Mouse (Mus musculus): Measurements from ENCODE around the gene Zfp872. TPM values are rescaled to one million over a fixed set of nuclear protein-coding genes. Genes with fewer than 3 reads are reported as not detected.
"Not testable (repeated sequence)": the region's sequence is repeated elsewhere in the genome, so short reads cannot be mapped to it uniquely, and the experiment has no call there.

Zfp872 gene
- polyA plus RNA-seq, 1 experiment = not detected

DNA sequence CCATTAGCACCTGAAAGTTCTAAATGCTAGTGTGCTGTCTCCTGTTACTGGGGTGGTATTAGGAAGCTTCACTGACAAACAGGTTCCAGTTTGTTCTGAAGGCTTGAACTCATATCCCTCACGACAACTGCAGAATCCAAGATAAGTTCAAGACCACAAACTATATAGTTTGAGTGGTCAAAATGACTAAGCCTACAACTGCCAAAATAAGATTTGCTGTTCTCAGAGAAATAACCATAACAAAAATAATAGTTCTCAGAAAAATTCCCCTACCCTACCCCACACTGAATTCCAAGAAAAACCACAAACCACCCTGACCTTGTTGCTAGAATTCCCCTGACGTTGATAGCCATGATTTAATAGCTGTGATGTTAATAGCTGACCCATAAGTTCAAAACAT, 26.7 kb downstream of the Zfp872 start:
- Histone ChIP-seq H3K27ac (ENCODE audit: control insufficient read depth, insufficient read depth, low read depth, low read length, poor library complexity) (no peak overlapping the region), H3K4me1 (ENCODE audit: control insufficient read depth, insufficient read depth, low read length) (no peaks in the 10 kb centered on the region), H3K4me3 (replicated peaks; ENCODE audit: control insufficient read depth, low read depth, low read length) (no peak overlapping the region)
- WGBS = 30% methylated on average over 2 of the region's 2 CpGs
- no peak for TF ChIP-seq POLR2A (IDR thresholded peaks at IDR 0.05; ENCODE audit: borderline replicate concordance, control insufficient read depth, low read depth, low read length)
- TF ChIP-seq CTCF (IDR thresholded peaks at IDR 0.05; ENCODE audit: control insufficient read depth, insufficient read depth, low read length) = no peak

- H3K4me3 ChIP-seq (replicated peaks; ENCODE audit: control insufficient read depth, low read depth, low read length) = no peak overlapping the region
- TF ChIP-seq POLR2A (IDR thresholded peaks at IDR 0.05; ENCODE audit: borderline replicate concordance, control insufficient read depth, low read depth, low read length) = no peak
- no peak for TF ChIP-seq CTCF (IDR thresholded peaks at IDR 0.05; ENCODE audit: control insufficient read depth, insufficient read depth, low read length)
- WGBS = 62% methylated on average over 3 of the region's 3 CpGs
Observed at GRCm38 (mm10) chr9:22216705-22217104, 28.8 kb downstream of the Zfp872 start.

GRCm38 (mm10) chr9:22217858-22218493, 30.1 kb downstream of the Zfp872 start:
- TF ChIP-seq POLR2A (IDR thresholded peaks at IDR 0.05; ENCODE audit: borderline replicate concordance, control insufficient read depth, low read depth, low read length) (no peak), CTCF (IDR thresholded peaks at IDR 0.05; ENCODE audit: control insufficient read depth, insufficient read depth, low read length) (no peak)
- Histone ChIP-seq H3K4me1 (ENCODE audit: control insufficient read depth, insufficient read depth, low read length) (no peaks in the 10 kb centered on the region), H3K4me3 (replicated peaks; ENCODE audit: control insufficient read depth, low read depth, low read length) (no peak overlapping the region), H3K27ac (ENCODE audit: control insufficient read depth, insufficient read depth, low read depth, low read length, poor library complexity) (no peak overlapping the region)
- WGBS = 56% methylated on average over 6 of the region's 8 CpGs

More at GRCm38 (mm10) chr9:22216705-22217104, 28.8 kb downstream of the Zfp872 start:
- Histone ChIP-seq H3K4me1 (ENCODE audit: control insufficient read depth, insufficient read depth, low read length) (no peaks in the 10 kb centered on the region), H3K27ac (ENCODE audit: control insufficient read depth, insufficient read depth, low read depth, low read length, poor library complexity) (no peak overlapping the region)

DNA sequence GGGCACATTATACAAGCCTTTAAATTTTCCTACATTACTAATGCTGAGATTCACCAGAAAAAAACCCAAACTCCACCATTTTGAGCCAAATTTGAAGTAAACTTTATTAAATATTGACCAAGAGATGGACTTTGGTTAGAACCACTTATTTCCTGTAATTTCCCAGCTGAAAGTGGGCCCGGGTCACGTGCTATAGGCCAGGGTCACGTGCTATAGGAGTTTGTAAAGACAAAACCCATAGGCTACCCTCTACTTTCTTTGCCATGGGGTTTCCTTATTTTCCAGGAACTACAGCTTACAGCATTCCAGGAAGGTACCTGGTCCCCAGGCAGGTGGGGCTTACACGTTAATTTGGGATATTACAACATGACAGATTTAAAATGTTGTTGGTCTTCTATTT, 36.2 kb downstream of the Zfp872 start:
- WGBS = 95% methylated on average over 4 of the region's 4 CpGs
- no peak overlapping the region for H3K4me3 ChIP-seq (replicated peaks; ENCODE audit: control insufficient read depth, low read depth, low read length)
- no peak overlapping the region for H3K27ac ChIP-seq (ENCODE audit: control insufficient read depth, insufficient read depth, low read depth, low read length, poor library complexity)
- peaks cover 1% of the 10 kb centered on the region; the same call in 1 of the 2 replicates for H3K4me1 ChIP-seq (ENCODE audit: control insufficient read depth, insufficient read depth, low read length)
- TF ChIP-seq CTCF (IDR thresholded peaks at IDR 0.05; ENCODE audit: control insufficient read depth, insufficient read depth, low read length) (no peak), POLR2A (IDR thresholded peaks at IDR 0.05; ENCODE audit: borderline replicate concordance, control insufficient read depth, low read depth, low read length) (no peak)

GRCm38 (mm10) chr9:22224536-22225503, 36.9 kb downstream of the Zfp872 start:
- Histone ChIP-seq H3K27ac (ENCODE audit: control insufficient read depth, insufficient read depth, low read depth, low read length, poor library complexity) (peak overlapping the region; percentile 95), H3K4me1 (ENCODE audit: control insufficient read depth, insufficient read depth, low read length) (peaks cover 1% of the 10 kb centered on the region; the same call in 1 of the 2 replicates), H3K4me3 (replicated peaks; ENCODE audit: control insufficient read depth, low read depth, low read length) (peak overlapping the region; percentile 87)
- no peak for TF ChIP-seq POLR2A (IDR thresholded peaks at IDR 0.05; ENCODE audit: borderline replicate concordance, control insufficient read depth, low read depth, low read length)
- no peak for TF ChIP-seq CTCF (IDR thresholded peaks at IDR 0.05; ENCODE audit: control insufficient read depth, insufficient read depth, low read length)
- WGBS = 20% methylated on average over 17 of the region's 17 CpGs

DNA sequence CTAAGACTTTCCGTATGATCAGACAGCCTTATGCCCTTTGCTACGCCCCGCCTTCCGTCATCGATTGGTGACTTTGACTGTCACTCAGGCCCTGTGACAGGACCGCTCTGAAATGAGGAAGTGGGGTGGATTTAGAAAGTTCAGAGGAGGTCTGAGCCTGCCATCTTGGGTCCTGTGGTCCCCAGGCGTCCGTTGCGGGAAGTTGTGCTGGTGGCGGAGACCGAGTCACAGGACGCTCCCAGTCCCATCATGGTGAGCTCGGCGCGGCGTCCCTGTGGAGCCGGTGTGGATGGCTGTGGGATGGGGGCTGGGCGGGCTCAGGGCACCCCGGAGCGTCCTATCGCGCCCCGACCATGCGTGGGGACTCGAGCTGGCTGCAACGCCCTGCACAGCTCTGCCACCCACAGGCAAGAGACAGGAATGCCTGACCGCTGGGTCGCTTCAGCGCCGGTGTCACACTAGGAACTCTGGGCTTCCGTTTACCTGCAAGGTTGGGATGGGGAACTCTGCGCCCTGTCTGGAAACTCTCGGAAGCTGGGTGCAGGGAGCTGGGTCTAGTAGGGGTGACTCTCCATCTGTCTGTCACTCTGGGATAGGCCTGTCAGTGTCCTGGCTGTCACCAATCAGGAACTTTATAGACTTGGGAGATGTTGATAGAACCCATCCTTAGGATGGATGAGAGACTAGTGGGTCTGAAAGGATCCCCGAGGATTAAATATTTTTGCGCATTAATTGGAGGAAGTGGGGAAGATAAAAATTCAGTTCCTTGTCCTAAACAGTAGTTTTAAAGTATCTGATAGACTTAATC, 37.9 kb downstream of the Zfp872 start, which contains the start of gene Zfp809:
Gene Zfp809 (plus strand): TSS at position 134 of the 808 bp plus-strand sequence.
- Histone ChIP-seq H3K4me3 (replicated peaks; ENCODE audit: control insufficient read depth, low read depth, low read length) (peak within 1 kb of the TSS; percentile 87), H3K4me1 (ENCODE audit: control insufficient read depth, insufficient read depth, low read length) (peaks cover 1% of the 10 kb centered on the region; the same call in 1 of the 2 replicates), H3K27ac (ENCODE audit: control insufficient read depth, insufficient read depth, low read depth, low read length, poor library complexity) (peak within 1 kb of the TSS; percentile 95)
- under 1% methylated on average over 35 of the region's 35 CpGs for WGBS
- TF ChIP-seq CTCF (IDR thresholded peaks at IDR 0.05; ENCODE audit: control insufficient read depth, insufficient read depth, low read length) (peak; percentile 83), POLR2A (IDR thresholded peaks at IDR 0.05; ENCODE audit: borderline replicate concordance, control insufficient read depth, low read depth, low read length) (peak; percentile 83)

- 44% methylated on average over 7 of the region's 7 CpGs for WGBS
- not testable (repeated sequence) for H3K4me1 ChIP-seq (ENCODE audit: control insufficient read depth, insufficient read depth, low read length); H3K27ac ChIP-seq (ENCODE audit: control insufficient read depth, insufficient read depth, low read depth, low read length, poor library complexity)
- peak overlapping the region; percentile 52 for H3K4me3 ChIP-seq (replicated peaks; ENCODE audit: control insufficient read depth, low read depth, low read length)
Observed at GRCm38 (mm10) chr9:22226389-22226673, 38.4 kb downstream of the Zfp872 start.

DNA sequence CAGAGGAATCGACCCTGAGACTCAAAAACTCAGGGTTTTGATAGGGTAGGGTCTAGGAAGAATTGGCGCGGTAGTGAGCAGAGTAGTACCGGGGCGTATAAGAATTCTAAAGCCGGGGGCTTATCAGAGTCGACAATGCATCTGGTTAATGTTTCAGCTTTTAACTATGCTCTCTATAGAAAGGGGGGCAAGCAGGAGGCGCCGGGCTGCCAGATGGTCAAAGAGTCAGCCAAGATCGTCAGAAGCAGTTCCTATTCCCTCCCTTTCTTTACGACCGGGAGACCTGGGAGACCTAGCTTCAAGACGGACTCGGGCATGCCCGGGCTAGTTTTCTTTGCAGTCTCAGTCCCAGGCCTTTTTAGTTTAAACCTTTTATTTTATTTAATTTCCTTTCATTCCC, 39.0 kb downstream of the Zfp872 start:
- TF ChIP-seq CTCF (IDR thresholded peaks at IDR 0.05; ENCODE audit: control insufficient read depth, insufficient read depth, low read length) = no peak
- TF ChIP-seq POLR2A (IDR thresholded peaks at IDR 0.05; ENCODE audit: borderline replicate concordance, control insufficient read depth, low read depth, low read length) = no peak
- no peak overlapping the region for H3K4me3 ChIP-seq (replicated peaks; ENCODE audit: control insufficient read depth, low read depth, low read length)
- H3K27ac ChIP-seq (ENCODE audit: control insufficient read depth, insufficient read depth, low read depth, low read length, poor library complexity) = no peak overlapping the region
- WGBS = 92% methylated on average over 15 of the region's 15 CpGs
- H3K4me1 ChIP-seq (ENCODE audit: control insufficient read depth, insufficient read depth, low read length) = peaks cover 1% of the 10 kb centered on the region; the same call in 1 of the 2 replicates
